Mouse (Mus musculus) lung, postnatal 0 days (tissue): Measurements from ENCODE around the gene Camsap1.

Experiments used
- CTCF ChIP-seq: IDR thresholded peaks from 2 replicates; pipeline ENCODE4 v1.5.1; 2016; ENCODE audit warnings: antibody characterized with exemption, mild to moderate bottlenecking
- EP300 ChIP-seq: IDR thresholded peaks from 2 replicates; pipeline ENCODE4 v1.6.1; 2016; ENCODE audit warnings: antibody characterized with exemption, mild to moderate bottlenecking, control low read depth

GRCm38 (mm10) chr2:26002001-26002400 lies 18.9 kb upstream of the Camsap1 start:
- TF ChIP-seq CTCF (no peak), EP300 (no peak)
